Mouse (Mus musculus): ENCODE measurements at regions not wholly inside any gene's neighbourhood (a gene's known extent, or its start where the extent isn't known, plus 50 kb on each side); places are given as distances from the start of the nearest gene placed in this dataset.
"Not testable (repeated sequence)": the region's sequence is repeated elsewhere in the genome, so short reads cannot be mapped to it uniquely, and the experiment has no call there.

GRCm38 (mm10) chrX:104931153-104931706, 74.2 kb upstream of the Magee2 start:
- DNase-seq: no peak

DNA sequence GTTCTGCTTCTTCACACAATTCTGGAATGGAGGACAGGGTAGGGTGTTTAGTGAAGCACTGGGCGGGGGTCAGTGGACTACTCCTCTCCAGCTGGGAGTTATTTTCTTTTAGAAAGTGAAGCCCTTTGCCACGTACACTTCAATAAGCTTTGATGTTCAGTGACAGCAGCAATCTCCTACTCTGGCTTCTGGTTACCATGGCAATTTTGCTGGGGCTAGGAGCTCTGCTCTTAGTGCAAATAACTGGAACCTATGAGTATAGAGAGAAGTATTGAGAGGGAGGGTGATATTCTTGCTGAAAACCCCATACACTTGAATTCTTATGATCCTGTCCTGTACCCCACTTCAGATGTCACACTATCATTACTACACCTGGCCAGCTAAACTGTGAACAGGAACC, 94.5 kb upstream of the Magee2 start:
- no peak for DNase-seq

DNA sequence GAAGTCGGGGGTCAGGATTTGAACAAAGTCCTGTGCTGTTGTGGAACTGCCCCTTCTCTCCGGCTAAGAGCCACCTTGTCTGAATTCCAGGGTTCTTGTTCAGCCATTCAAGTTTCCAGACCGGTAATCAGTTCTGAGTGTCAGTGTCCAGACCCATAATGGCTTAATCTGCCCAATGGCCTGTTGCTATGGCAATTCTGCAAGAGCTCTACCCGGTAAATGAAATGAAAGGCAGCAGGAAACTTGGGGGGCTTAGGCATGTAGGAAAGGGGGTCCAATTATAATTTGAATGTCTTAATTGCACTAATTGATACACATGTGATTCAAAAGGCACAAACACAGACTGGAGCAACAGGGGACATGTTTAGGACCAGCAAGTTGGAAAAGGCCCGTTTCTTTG, 95.7 kb upstream of the Magee2 start:
- not testable (repeated sequence) for DNase-seq

DNA sequence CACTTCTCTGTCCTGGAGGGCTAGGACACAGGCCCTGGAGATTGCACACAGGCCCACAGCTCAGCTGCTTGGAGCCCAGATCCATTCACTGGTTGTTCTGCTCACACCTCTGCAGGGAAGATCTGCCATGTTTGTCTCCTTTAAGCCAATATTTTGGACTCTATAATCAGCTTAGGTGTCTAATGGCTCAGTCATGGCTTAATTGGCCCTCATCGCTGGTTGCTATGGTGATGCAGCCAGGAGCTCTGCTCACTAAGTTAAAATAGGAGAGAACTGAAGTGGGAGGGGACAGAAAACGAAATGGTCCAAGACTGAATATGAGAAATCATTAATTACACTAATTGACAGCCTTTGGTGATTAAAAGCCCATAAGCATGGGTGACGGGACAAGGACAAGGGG, 96.3 kb upstream of the Magee2 start:
- not testable (repeated sequence) for DNase-seq

DNA sequence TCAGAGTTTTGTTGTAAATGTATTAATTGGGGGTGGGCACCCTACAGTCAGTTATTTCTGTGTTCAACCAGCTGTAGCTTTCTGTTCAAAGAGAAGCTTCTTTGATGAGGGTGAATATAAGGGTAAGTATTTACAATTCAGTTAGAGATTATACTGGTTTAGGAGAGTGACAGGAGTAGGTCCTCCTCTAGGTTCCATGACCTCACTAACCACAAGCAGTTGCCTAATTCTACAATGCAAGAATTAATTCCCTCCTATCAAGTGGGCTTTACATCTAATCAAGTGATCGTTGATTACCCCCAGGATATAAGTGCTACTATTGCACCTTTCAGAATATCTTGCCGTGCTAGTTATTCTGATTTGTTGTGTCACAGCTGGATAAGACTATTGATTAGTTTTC, 101.1 kb upstream of the Pbdc1 start:
- DNase-seq: no peak

GRCm38 (mm10) chrX:105003260-105003659, 76.3 kb upstream of the Pbdc1 start:
- DNase-seq: no peak

GRCm38 (mm10) chrX:105006445-105006844, 73.1 kb upstream of the Pbdc1 start:
- DNase-seq: peak; percentile 4

Measured in lung, postnatal 10 days (tissue).